Comparison of ENCODE assay signal across 17 mouse cellular contexts in the genomic region with DNA sequence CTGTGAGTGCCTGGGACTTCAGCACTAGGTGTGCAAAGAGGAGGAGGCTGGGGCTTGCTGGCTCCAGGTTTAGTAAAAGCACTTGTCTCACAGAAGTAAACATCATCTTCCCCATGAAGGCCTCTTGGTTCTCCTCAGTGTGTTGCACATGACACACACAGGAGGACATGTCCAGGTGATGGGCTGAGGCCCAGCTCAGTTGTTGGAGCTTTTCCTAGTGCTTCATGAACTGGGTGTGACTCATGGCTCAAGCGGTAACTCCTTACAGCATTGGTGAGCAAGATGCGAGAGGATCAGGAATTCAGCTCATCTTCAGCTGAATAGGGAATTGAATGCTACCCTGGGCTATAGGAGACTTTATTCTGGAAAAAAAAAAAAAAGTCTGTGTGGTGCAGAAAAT. TPM values are rescaled to one million over a fixed set of nuclear protein-coding genes. Genes with fewer than 3 reads are reported as not detected.
DNase-seq lines count a peak whose midpoint lies in the region; ATAC-seq and TF ChIP-seq lines count a peak whose summit lies in the region.
"Had no signal": no experiment of that assay in that cellular context is flagged by ENCODE, and none has a peak within 500 bp of the region (broad histone marks: within the 10 kb centered on the region; RNA-seq: fewer than 3 reads in every experiment).

No protein-coding gene starts in this region.

- WGBS in forebrain, embryonic 12.5 days, result 94% methylated on average over 2 of the region's 2 CpGs
- WGBS in forebrain, embryonic 13.5 days, result 100% methylated on average over 2 of the region's 2 CpGs
- 89% methylated on average over 2 of the region's 2 CpGs for WGBS in embryonic facial prominence, embryonic 11.5 days
- WGBS in limb, embryonic 13.5 days, result 93% methylated on average over 2 of the region's 2 CpGs

- H3K27me3 ChIP-seq in forebrain, embryonic 12.5 days, result no peaks in the 10 kb centered on the region
- H3K27me3 ChIP-seq in forebrain, embryonic 13.5 days, result no peaks in the 10 kb centered on the region
- no peaks in the 10 kb centered on the region for H3K27me3 ChIP-seq in embryonic facial prominence, embryonic 11.5 days (ENCODE audit: control insufficient read depth, insufficient read depth, low read length)
- no peaks in the 10 kb centered on the region for H3K27me3 ChIP-seq in limb, embryonic 13.5 days
- H3K27me3 ChIP-seq: midbrain, embryonic 15.5 days had no signal

- H3K4me3 ChIP-seq in forebrain, embryonic 12.5 days (replicated peaks), result no peak overlapping the region
- no peak overlapping the region for H3K4me3 ChIP-seq in forebrain, embryonic 13.5 days
- H3K4me3 ChIP-seq in layer of hippocampus, adult 2 months, result no peak overlapping the region
- H3K4me3 ChIP-seq in embryonic facial prominence, embryonic 11.5 days (ENCODE audit: low read depth, low read length), result no peak overlapping the region
- peak overlapping the region; percentile 43 for H3K4me3 ChIP-seq in limb, embryonic 13.5 days
- H3K4me3 ChIP-seq: erythroblast, embryonic 14.5 days; midbrain, embryonic 15.5 days had no signal

- H3K9ac ChIP-seq in forebrain, embryonic 12.5 days, result no peak overlapping the region
- no peak overlapping the region for H3K9ac ChIP-seq in forebrain, embryonic 13.5 days
- H3K9ac ChIP-seq in embryonic facial prominence, embryonic 11.5 days (replicated peaks; ENCODE audit: low read length), result no peak overlapping the region
- H3K9ac ChIP-seq in limb, embryonic 13.5 days, result peak overlapping the region; percentile 70
- H3K9ac ChIP-seq: midbrain, embryonic 15.5 days had no signal

- H3K9me3 ChIP-seq in forebrain, embryonic 12.5 days, result no peaks in the 10 kb centered on the region
- H3K9me3 ChIP-seq in forebrain, embryonic 13.5 days (replicated peaks), result no peaks in the 10 kb centered on the region
- no peaks in the 10 kb centered on the region for H3K9me3 ChIP-seq in embryonic facial prominence, embryonic 11.5 days (replicated peaks; ENCODE audit: control insufficient read depth, low read length)
- H3K9me3 ChIP-seq in limb, embryonic 13.5 days, result no peaks in the 10 kb centered on the region
- H3K9me3 ChIP-seq: G1E; midbrain, embryonic 15.5 days had no signal

- TF ChIP-seq CTCF in layer of hippocampus, adult 2 months (conservative IDR thresholded peaks at IDR 0.05), result no peak

- H3K4me2 ChIP-seq in forebrain, embryonic 12.5 days, result no peak overlapping the region
- H3K4me2 ChIP-seq in forebrain, embryonic 13.5 days, result no peak overlapping the region
- no peak overlapping the region for H3K4me2 ChIP-seq in embryonic facial prominence, embryonic 11.5 days (ENCODE audit: low read depth, low read length)
- H3K4me2 ChIP-seq in limb, embryonic 13.5 days (replicated peaks), result peak overlapping the region; percentile 64
- H3K4me2 ChIP-seq: midbrain, embryonic 15.5 days had no signal

- no peaks in the 10 kb centered on the region for H3K4me1 ChIP-seq in forebrain, embryonic 12.5 days
- no peaks in the 10 kb centered on the region for H3K4me1 ChIP-seq in forebrain, embryonic 13.5 days
- H3K4me1 ChIP-seq in embryonic facial prominence, embryonic 11.5 days (ENCODE audit: control insufficient read depth, insufficient read depth, low read length), result no peaks in the 10 kb centered on the region
- peaks cover 50% of the 10 kb centered on the region for H3K4me1 ChIP-seq in limb, embryonic 13.5 days
- H3K4me1 ChIP-seq: midbrain, embryonic 15.5 days had no signal

- no peak for DNase-seq in layer of hippocampus, adult 2 months (ENCODE audit: low spot score in 2 of 2)
- DNase-seq in layer of hippocampus, adult 9-11 months, result no peak
- DNase-seq in embryonic facial prominence, embryonic 11.5 days (ENCODE audit: low spot score), result no peak
- DNase-seq in left cerebral cortex, postnatal 4 days, result no peak
- no peak for DNase-seq in layer of hippocampus, adult 8-10 months (ENCODE audit: low spot score in 2 of 2)
- DNase-seq: adrenal gland, postnatal 25 days; cerebellum, postnatal 36 days; kidney, adult 8-10 months; kidney, postnatal 4 days; spleen, adult 18-20 months; thymus, postnatal 4 days had no signal

- peaks cover 38% of the 10 kb centered on the region for H3K36me3 ChIP-seq in forebrain, embryonic 12.5 days (replicated peaks)
- peaks cover 44% of the 10 kb centered on the region for H3K36me3 ChIP-seq in forebrain, embryonic 13.5 days (ENCODE audit: poor library complexity, severe bottlenecking)
- H3K36me3 ChIP-seq in embryonic facial prominence, embryonic 11.5 days (replicated peaks; ENCODE audit: control insufficient read depth, insufficient read depth, low read depth, low read length), result no peaks in the 10 kb centered on the region; the same call in none of the 2 replicates
- peaks cover 40% of the 10 kb centered on the region for H3K36me3 ChIP-seq in limb, embryonic 13.5 days

- H3K27ac ChIP-seq in forebrain, embryonic 12.5 days, result 0 out of 2 replicates have a peak overlapping the region, but pooled peaks have one; percentile 21
- no peak overlapping the region for H3K27ac ChIP-seq in forebrain, embryonic 13.5 days
- peak overlapping the region; percentile 61; the same call in 1 of the 2 replicates for H3K27ac ChIP-seq in layer of hippocampus, adult 2 months
- peak overlapping the region; percentile 94 for H3K27ac ChIP-seq in embryonic facial prominence, embryonic 11.5 days (replicated peaks; ENCODE audit: low read depth, low read length)
- H3K27ac ChIP-seq in limb, embryonic 13.5 days, result peak overlapping the region; percentile 97
- H3K27ac ChIP-seq: midbrain, embryonic 15.5 days had no signal

- intact Hi-C loops in left cerebral cortex, postnatal 4 days (cut with DNase I), result no loop called here

- ATAC-seq in forebrain, embryonic 12.5 days (ENCODE audit: low FRiP score), result no peak
- no peak for ATAC-seq in forebrain, embryonic 13.5 days
- no peak for ATAC-seq in embryonic facial prominence, embryonic 11.5 days (replicated peaks; ENCODE audit: insufficient number of reproducible peaks, low FRiP score, low TSS enrichment, low read depth)
- ATAC-seq in limb, embryonic 13.5 days (ENCODE audit: low FRiP score, low read depth), result no peak
- ATAC-seq: midbrain, embryonic 15.5 days had no signal

RNA-seq across cellular contexts. Expression of a gene that starts 12.4 kb away (rescaled TPM):
- 68.0 and 68.2 TPM in 2 replicates for polyA plus RNA-seq in forebrain, embryonic 12.5 days (2016; fragmentation: Nextera tagmentation; extraction: Ambion mirVana)
- 59.2 and 69.3 TPM in 2 replicates for polyA plus RNA-seq in forebrain, embryonic 13.5 days (2015; fragmentation: Nextera tagmentation; extraction: Ambion mirVana)
- total RNA-seq in layer of hippocampus, adult 2 months (2021), result 10 to 100 TPM; 13.5 to 15.5 TPM
- polyA plus RNA-seq in embryonic facial prominence, embryonic 11.5 days (2014; fragmentation: Nextera tagmentation; extraction: Ambion mirVana), result 81.3 and 86.9 TPM in 2 replicates
- polyA plus RNA-seq in limb, embryonic 13.5 days (2015; fragmentation: Nextera tagmentation; extraction: Ambion mirVana), result 135 and 138 TPM in 2 replicates
- total RNA-seq in left cerebral cortex, postnatal 4 days (2021), result 10 to 100 TPM; 18.6 to 19.1 TPM
- total RNA-seq in layer of hippocampus, adult 8-10 months (2022), result 10 to 100 TPM; 10.2 to 16.2 (median 13.8) TPM

RNA-seq across cellular contexts. Expression of a gene that starts 28.3 kb away (rescaled TPM):
- polyA plus RNA-seq in forebrain, embryonic 12.5 days (2016; fragmentation: Nextera tagmentation; extraction: Ambion mirVana), result 4.9 and 7.2 TPM in 2 replicates
- 5.3 and 5.4 TPM in 2 replicates for polyA plus RNA-seq in forebrain, embryonic 13.5 days (2015; fragmentation: Nextera tagmentation; extraction: Ambion mirVana)
- total RNA-seq in layer of hippocampus, adult 2 months (2021), result under 1 TPM; 0.27 to 0.44 TPM
- 1.00 and 1.4 TPM in 2 replicates for polyA plus RNA-seq in embryonic facial prominence, embryonic 11.5 days (2014; fragmentation: Nextera tagmentation; extraction: Ambion mirVana)
- 5.2 and 5.5 TPM in 2 replicates for polyA plus RNA-seq in limb, embryonic 13.5 days (2015; fragmentation: Nextera tagmentation; extraction: Ambion mirVana)
- total RNA-seq in left cerebral cortex, postnatal 4 days (2021), result under 1 TPM; 0.44 to 0.64 TPM
- total RNA-seq in layer of hippocampus, adult 8-10 months (2022), result under 1 TPM in 1 of 4 experiments, not detected in 3; 0.41 TPM

RNA-seq across cellular contexts. Expression of a gene that starts 49.0 kb away (rescaled TPM):
- 54.7 and 62.5 TPM in 2 replicates for polyA plus RNA-seq in forebrain, embryonic 12.5 days (2016; fragmentation: Nextera tagmentation; extraction: Ambion mirVana)
- polyA plus RNA-seq in forebrain, embryonic 13.5 days (2015; fragmentation: Nextera tagmentation; extraction: Ambion mirVana), result 28.5 and 29.9 TPM in 2 replicates
- total RNA-seq in layer of hippocampus, adult 2 months (2021), result 10 to 100 TPM; 75.9 to 85.6 TPM
- polyA plus RNA-seq in embryonic facial prominence, embryonic 11.5 days (2014; fragmentation: Nextera tagmentation; extraction: Ambion mirVana), result 62.4 and 64.2 TPM in 2 replicates
- 55.2 and 56.0 TPM in 2 replicates for polyA plus RNA-seq in limb, embryonic 13.5 days (2015; fragmentation: Nextera tagmentation; extraction: Ambion mirVana)
- total RNA-seq in left cerebral cortex, postnatal 4 days (2021), result 100 to 1,000 TPM; 108 to 124 TPM
- 10 to 100 TPM; 77.5 to 91.0 (median 82.4) TPM for total RNA-seq in layer of hippocampus, adult 8-10 months (2022)
